Comparison of ENCODE assay signal across 10 mouse cellular contexts in the genomic region with DNA sequence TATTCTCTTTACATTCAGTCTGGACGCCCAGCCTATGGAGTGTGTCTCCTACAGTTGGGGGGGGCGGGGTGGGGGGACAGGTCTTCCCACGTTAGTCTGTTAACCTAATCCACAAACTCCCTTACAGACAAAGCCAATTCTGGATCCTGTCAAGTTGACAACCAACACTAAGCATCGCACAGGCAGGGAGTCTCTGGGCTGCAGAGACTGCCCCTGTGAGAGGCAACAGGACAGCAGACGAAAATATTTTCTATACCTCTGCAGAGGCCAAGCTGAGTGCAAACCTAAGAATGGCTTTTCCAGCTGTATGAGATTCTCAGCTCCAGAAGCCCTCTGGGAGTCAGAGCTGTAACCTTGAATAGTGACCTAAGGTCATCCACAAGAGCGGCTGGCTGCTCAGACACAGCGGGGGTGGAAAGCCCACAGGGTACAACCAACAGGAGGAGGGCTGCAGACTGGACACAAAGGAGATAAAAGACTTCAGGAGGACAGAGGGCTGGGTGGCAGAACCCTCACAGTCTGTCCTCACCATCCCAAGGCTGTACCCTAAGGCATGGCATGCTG. TPM values are rescaled to one million over a fixed set of nuclear protein-coding genes. Genes with fewer than 3 reads are reported as not detected.
DNase-seq lines count a peak whose midpoint lies in the region; ATAC-seq and TF ChIP-seq lines count a peak whose summit lies in the region.
"Had no signal": no experiment of that assay in that cellular context is flagged by ENCODE, and none has a peak within 500 bp of the region (broad histone marks: within the 10 kb centered on the region; RNA-seq: fewer than 3 reads in every experiment).

No protein-coding gene starts in this region.

- no peaks in the 10 kb centered on the region for H3K27me3 ChIP-seq in forebrain, embryonic 12.5 days
- H3K27me3 ChIP-seq in forebrain, embryonic 14.5 days (replicated peaks; ENCODE audit: control insufficient read depth, insufficient read depth, low read length): no peaks in the 10 kb centered on the region
- H3K27me3 ChIP-seq in liver, postnatal 0 days (ENCODE audit: insufficient read depth, low read length): no peaks in the 10 kb centered on the region

- no peak for DNase-seq in forebrain, embryonic 14.5 days (ENCODE audit: low spot score)
- DNase-seq in testis, postnatal 14 days (ENCODE audit: low spot score): peak; percentile 62
- no peak for DNase-seq in testis, postnatal 10 days (ENCODE audit: low spot score)
- DNase-seq in liver, postnatal 0 days: no peak
- peak; percentile 71 for DNase-seq in yolk sac, embryonic 10.5 days (ENCODE audit: low spot score)
- DNase-seq in right cerebral cortex, postnatal 10 days (ENCODE audit: low spot score in 2 of 2): no peak
- no peak for DNase-seq in MN1 (ENCODE audit: low spot score)

- H3K27ac ChIP-seq in forebrain, embryonic 12.5 days: peak overlapping the region; percentile 54
- H3K27ac ChIP-seq in forebrain, embryonic 14.5 days (ENCODE audit: low read depth, low read length): no peak overlapping the region
- peak overlapping the region; percentile 26; the same call in 1 of the 2 replicates for H3K27ac ChIP-seq in liver, postnatal 0 days (ENCODE audit: low read depth)

- H3K9ac ChIP-seq in forebrain, embryonic 12.5 days: peak overlapping the region; percentile 12; the same call in 1 of the 2 replicates
- H3K9ac ChIP-seq in forebrain, embryonic 14.5 days (ENCODE audit: low read length): no peak overlapping the region
- no peak overlapping the region for H3K9ac ChIP-seq in liver, postnatal 0 days (replicated peaks)

- peaks cover 51% of the 10 kb centered on the region for H3K4me1 ChIP-seq in forebrain, embryonic 12.5 days
- H3K4me1 ChIP-seq in forebrain, embryonic 14.5 days (ENCODE audit: control insufficient read depth, insufficient read depth, low read length): peaks cover 32% of the 10 kb centered on the region
- peaks cover 31% of the 10 kb centered on the region for H3K4me1 ChIP-seq in liver, postnatal 0 days (ENCODE audit: insufficient read depth)

- H3K9me3 ChIP-seq in forebrain, embryonic 12.5 days: no peaks in the 10 kb centered on the region
- H3K9me3 ChIP-seq in forebrain, embryonic 14.5 days (replicated peaks; ENCODE audit: control insufficient read depth, low read length): no peaks in the 10 kb centered on the region
- H3K9me3 ChIP-seq in liver, postnatal 0 days (ENCODE audit: low read length): no peaks in the 10 kb centered on the region

- 13% methylated on average over 7 of the region's 7 CpGs for WGBS in forebrain, embryonic 12.5 days
- WGBS in forebrain, embryonic 14.5 days: 26% methylated on average over 7 of the region's 7 CpGs
- 47% methylated on average over 7 of the region's 7 CpGs for whole genome bisulfite sequencing in liver, postnatal 0 days (ENCODE audit: insufficient replicate concordance)

- peak; percentile 42 for ATAC-seq in forebrain, embryonic 12.5 days (ENCODE audit: low FRiP score)
- ATAC-seq in forebrain, embryonic 14.5 days: no peak
- no peak for ATAC-seq in liver, postnatal 0 days
- ATAC-seq: activated CD4-positive, CD25-positive, alpha-beta regulatory T cell, adult 4 months had no signal

- peaks cover 4% of the 10 kb centered on the region; the same call in 1 of the 2 replicates for H3K36me3 ChIP-seq in forebrain, embryonic 12.5 days (replicated peaks)
- 0 out of 2 replicates have a peak, but pooled peaks cover 2% of the 10 kb centered on the region for H3K36me3 ChIP-seq in forebrain, embryonic 14.5 days (ENCODE audit: control insufficient read depth, insufficient read depth, low read length)
- no peaks in the 10 kb centered on the region for H3K36me3 ChIP-seq in liver, postnatal 0 days (replicated peaks; ENCODE audit: insufficient read depth, low read length)

- no peak overlapping the region for H3K4me3 ChIP-seq in forebrain, embryonic 12.5 days (replicated peaks)
- no peak overlapping the region for H3K4me3 ChIP-seq in forebrain, embryonic 14.5 days (ENCODE audit: low read depth, low read length)
- H3K4me3 ChIP-seq in liver, postnatal 0 days (ENCODE audit: low read depth, low read length): no peak overlapping the region

- no peak for TF ChIP-seq CTCF in liver, postnatal 0 days (IDR thresholded peaks at IDR 0.05; ENCODE audit: low read depth)

- no peak for TF ChIP-seq EP300 in liver, postnatal 0 days (IDR thresholded peaks at IDR 0.05; ENCODE audit: low read depth)

- no peak overlapping the region for H3K4me2 ChIP-seq in forebrain, embryonic 12.5 days
- no peak overlapping the region for H3K4me2 ChIP-seq in forebrain, embryonic 14.5 days (ENCODE audit: low read length)
- H3K4me2 ChIP-seq in liver, postnatal 0 days (ENCODE audit: low read depth, low read length): no peak overlapping the region; the same call in 1 of the 2 replicates

RNA-seq across cellular contexts. Expression of gene Acss1, which starts 17.7 kb away (rescaled TPM):
- polyA plus RNA-seq in forebrain, embryonic 12.5 days (2016; fragmentation: Nextera tagmentation; extraction: Ambion mirVana): 43.4 and 54.8 TPM in 2 replicates
- polyA plus RNA-seq in forebrain, embryonic 14.5 days (2014; fragmentation: Nextera tagmentation; extraction: Ambion mirVana): 18.4 and 18.8 TPM in 2 replicates
- polyA plus RNA-seq in liver, postnatal 0 days (2015; fragmentation: Nextera tagmentation; extraction: Ambion mirVana): 15.7 and 16.7 TPM in 2 replicates

RNA-seq across cellular contexts. Expression of gene Vsx1, which starts 38.6 kb away (rescaled TPM):
- polyA plus RNA-seq in forebrain, embryonic 12.5 days (2016; fragmentation: Nextera tagmentation; extraction: Ambion mirVana): 0.06 and 0.11 TPM in 2 replicates
- polyA plus RNA-seq in forebrain, embryonic 14.5 days (2014; fragmentation: Nextera tagmentation; extraction: Ambion mirVana): 0.04 TPM in 1 of 2 replicates, not detected in the other
- polyA plus RNA-seq in liver, postnatal 0 days (2015; fragmentation: Nextera tagmentation; extraction: Ambion mirVana): not detected in 2 replicates
- polyA plus RNA-seq: activated CD4-positive, CD25-positive, alpha-beta regulatory T cell, adult 4 months; lung, embryonic 16.5 days had no signal

RNA-seq across cellular contexts. Expression of gene Apmap, which starts 42.2 kb away (rescaled TPM):
- polyA plus RNA-seq in forebrain, embryonic 12.5 days (2016; fragmentation: Nextera tagmentation; extraction: Ambion mirVana): 35.7 and 36.4 TPM in 2 replicates
- polyA plus RNA-seq in forebrain, embryonic 14.5 days (2014; fragmentation: Nextera tagmentation; extraction: Ambion mirVana): 42.8 and 45.9 TPM in 2 replicates
- 38.4 and 46.0 TPM in 2 replicates for polyA plus RNA-seq in liver, postnatal 0 days (2015; fragmentation: Nextera tagmentation; extraction: Ambion mirVana)

Comparison
In these comparisons a context has a peak if more than half of its experiments do, and no peak if none do; other contexts are left out.
1. DNase-seq: peak in testis, postnatal 14 days (single experiment) and yolk sac, embryonic 10.5 days (single experiment); none in forebrain, embryonic 14.5 days (single experiment), testis, postnatal 10 days (single experiment), liver, postnatal 0 days (single experiment), right cerebral cortex, postnatal 10 days (0 of 2) and MN1 (single experiment).